Mouse (Mus musculus): ENCODE measurements at regions not wholly inside any gene's neighbourhood (a gene's known extent, or its start where the extent isn't known, plus 50 kb on each side); places are given as distances from the start of the nearest gene placed in this dataset.

GRCm38 (mm10) chr16:71489415-71489814 lies 818.7 kb upstream of the Robo1 start:
- WGBS, result 92% methylated on average over 3 of the region's 3 CpGs
- no peaks in the 10 kb centered on the region for H3K4me1 ChIP-seq (ENCODE audit: insufficient read depth)
- DNase-seq, result no peak

GRCm38 (mm10) chr16:71496478-71497198 lies 811.5 kb upstream of the Robo1 start:
- Histone ChIP-seq H3K9ac (no peak overlapping the region), H3K4me3 (ENCODE audit: low read depth, low read length) (no peak overlapping the region), H3K27me3 (ENCODE audit: insufficient read depth, low read length) (no peaks in the 10 kb centered on the region), H3K4me2 (ENCODE audit: low read depth) (no peak overlapping the region), H3K4me1 (ENCODE audit: insufficient read depth) (no peaks in the 10 kb centered on the region), H3K36me3 (ENCODE audit: insufficient read depth) (no peaks in the 10 kb centered on the region), H3K27ac (ENCODE audit: low read depth, low read length) (no peak overlapping the region), H3K9me3 (ENCODE audit: low read length) (no peaks in the 10 kb centered on the region)
- WGBS, result 32% methylated on average over 2 of the region's 2 CpGs
- TF ChIP-seq CTCF (IDR thresholded peaks at IDR 0.05; ENCODE audit: low read depth), result no peak
- ATAC-seq, result no peak
- DNase-seq, result no peak

More at GRCm38 (mm10) chr16:71489415-71489814, 818.7 kb upstream of the Robo1 start:
- no peak overlapping the region for H3K4me3 ChIP-seq (ENCODE audit: low read depth, low read length)
- no peak overlapping the region for H3K9ac ChIP-seq
- no peaks in the 10 kb centered on the region for H3K9me3 ChIP-seq (ENCODE audit: low read length)
- ATAC-seq, result no peak
- no peaks in the 10 kb centered on the region for H3K36me3 ChIP-seq (ENCODE audit: insufficient read depth)
- H3K4me2 ChIP-seq (ENCODE audit: low read depth), result no peak overlapping the region
- no peak for TF ChIP-seq CTCF (IDR thresholded peaks at IDR 0.05; ENCODE audit: low read depth)
- H3K27ac ChIP-seq (ENCODE audit: low read depth, low read length), result no peak overlapping the region
- H3K27me3 ChIP-seq (ENCODE audit: insufficient read depth, low read length), result no peaks in the 10 kb centered on the region

- peak; percentile 69; the same call in 1 of the 2 replicates for ATAC-seq
- Histone ChIP-seq H3K4me2 (ENCODE audit: low read depth) (no peak overlapping the region), H3K4me3 (ENCODE audit: low read depth, low read length) (no peak overlapping the region), H3K9ac (no peak overlapping the region), H3K27ac (ENCODE audit: low read depth, low read length) (no peak overlapping the region), H3K9me3 (ENCODE audit: low read length) (no peaks in the 10 kb centered on the region), H3K27me3 (ENCODE audit: insufficient read depth, low read length) (no peaks in the 10 kb centered on the region), H3K36me3 (ENCODE audit: insufficient read depth) (no peaks in the 10 kb centered on the region), H3K4me1 (ENCODE audit: insufficient read depth) (no peaks in the 10 kb centered on the region)
- DNase-seq, result peak; percentile 3
- WGBS, result 9% methylated on average over 3 of the region's 3 CpGs
- TF ChIP-seq CTCF (IDR thresholded peaks at IDR 0.05; ENCODE audit: low read depth), result no peak
These were observed 810.9 kb upstream of the Robo1 start for GRCm38 (mm10) chr16:71497199-71497584.

GRCm38 (mm10) chr16:71511381-71511780 lies 796.7 kb upstream of the Robo1 start:
- whole genome bisulfite sequencing, result 64% methylated on average over 2 of the region's 2 CpGs
- no peak overlapping the region for H3K27ac ChIP-seq (ENCODE audit: low read depth, low read length)
- DNase-seq (no peak), ATAC-seq (no peak)
- no peak overlapping the region for H3K4me2 ChIP-seq (ENCODE audit: low read depth)
- no peak overlapping the region for H3K4me3 ChIP-seq (ENCODE audit: low read depth, low read length)
- H3K27me3 ChIP-seq (ENCODE audit: insufficient read depth, low read length), result no peaks in the 10 kb centered on the region
- H3K4me1 ChIP-seq (ENCODE audit: insufficient read depth), result no peaks in the 10 kb centered on the region
- H3K36me3 ChIP-seq (ENCODE audit: insufficient read depth), result no peaks in the 10 kb centered on the region
- no peak for TF ChIP-seq CTCF (IDR thresholded peaks at IDR 0.05; ENCODE audit: low read depth)
- no peak overlapping the region for H3K9ac ChIP-seq
- H3K9me3 ChIP-seq (ENCODE audit: low read length), result no peaks in the 10 kb centered on the region

DNA sequence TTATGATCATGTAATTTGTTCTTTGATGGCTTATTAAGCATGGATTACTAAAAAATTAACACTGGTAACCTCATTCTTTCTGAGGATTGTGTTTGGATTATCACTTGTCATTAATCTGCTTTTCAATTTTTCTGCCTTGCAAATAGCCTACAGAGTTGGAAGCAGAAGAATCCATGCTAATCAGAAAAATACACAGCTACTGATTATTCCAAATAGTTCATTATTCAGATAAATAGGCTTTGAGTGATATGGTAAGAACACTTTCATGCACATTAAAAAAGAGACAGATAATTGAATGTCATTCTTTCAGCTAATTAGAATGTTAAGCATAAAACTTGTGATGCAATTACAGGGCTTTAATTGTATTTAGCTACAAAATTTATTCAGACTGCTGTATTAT lies 768.8 kb upstream of the Robo1 start:
- no peak; the same call in 1 of the 2 replicates for ATAC-seq

More for the DNA sequence above, 768.8 kb upstream of the Robo1 start:
- Histone ChIP-seq H3K36me3 (ENCODE audit: insufficient read depth) (no peaks in the 10 kb centered on the region), H3K9me3 (ENCODE audit: low read length) (no peaks in the 10 kb centered on the region), H3K27me3 (ENCODE audit: insufficient read depth, low read length) (no peaks in the 10 kb centered on the region), H3K9ac (no peak overlapping the region), H3K4me2 (ENCODE audit: low read depth) (no peak overlapping the region), H3K4me3 (ENCODE audit: low read depth, low read length) (no peak overlapping the region), H3K4me1 (ENCODE audit: insufficient read depth) (no peaks in the 10 kb centered on the region), H3K27ac (ENCODE audit: low read depth, low read length) (no peak overlapping the region)
- DNase-seq, result no peak
- TF ChIP-seq CTCF (IDR thresholded peaks at IDR 0.05; ENCODE audit: low read depth), result no peak
